8 mouse cellular contexts compared by ENCODE assay signal in the genomic region with DNA sequence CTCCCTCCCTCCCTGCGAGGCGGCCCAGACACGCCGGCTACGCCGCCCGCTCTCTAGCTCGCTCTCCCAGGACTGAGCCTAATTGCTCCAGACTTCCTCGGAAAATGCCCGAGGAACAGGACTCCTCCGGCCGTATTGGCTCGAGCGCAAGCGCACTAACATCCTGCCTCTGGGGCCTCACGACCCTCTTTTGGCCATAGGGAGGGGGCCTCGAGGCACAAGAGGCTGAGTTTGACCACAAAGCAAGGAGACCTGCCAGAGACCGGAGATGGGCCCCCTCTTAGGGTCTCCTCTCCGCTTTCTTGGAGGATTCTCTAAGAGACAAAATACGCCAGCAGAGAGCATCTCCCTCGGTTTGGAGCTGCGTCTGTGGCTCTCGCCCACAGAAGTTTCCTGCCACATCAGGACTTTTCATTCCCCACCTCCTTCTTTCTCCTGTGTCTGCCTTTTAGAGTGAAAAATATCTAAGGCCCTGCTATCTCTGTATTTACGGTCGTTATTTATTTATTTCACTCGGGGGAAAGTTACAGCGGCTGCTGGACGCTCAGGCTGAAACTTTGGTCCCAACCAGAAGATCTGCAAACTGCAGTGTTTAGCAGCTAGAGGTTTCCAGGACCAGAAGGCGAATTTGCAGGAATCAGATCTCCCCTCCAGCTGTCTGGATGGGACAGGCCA. TPM values are rescaled to one million over a fixed set of nuclear protein-coding genes. Genes with fewer than 3 reads are reported as not detected.
A peak's percentile ranks its signal among the peaks of the same experiment; 100 is the strongest.
DNase-seq lines count a peak whose midpoint lies in the region; ATAC-seq and TF ChIP-seq lines count a peak whose summit lies in the region.

No protein-coding gene starts in this region.

- ATAC-seq in hindbrain, embryonic 14.5 days (ENCODE audit: low FRiP score): peak; percentile 88
- peak; percentile 83 for ATAC-seq in stomach, embryonic 14.5 days (ENCODE audit: insufficient number of reproducible peaks, insufficient read depth, low FRiP score, low read depth)

- H3K9me3 ChIP-seq in ES-Bruce4 (replicated peaks; ENCODE audit: control insufficient read depth, insufficient read depth, low read length, poor library complexity, severe bottlenecking): no peaks in the 10 kb centered on the region
- H3K9me3 ChIP-seq in hindbrain, embryonic 14.5 days (ENCODE audit: control insufficient read depth, low read length): no peaks in the 10 kb centered on the region
- H3K9me3 ChIP-seq in stomach, embryonic 14.5 days (ENCODE audit: control insufficient read depth, low read depth, low read length): no peaks in the 10 kb centered on the region

- H3K4me1 ChIP-seq in ES-Bruce4 (ENCODE audit: control insufficient read depth, insufficient read depth, low read length): no peaks in the 10 kb centered on the region
- peaks cover 8% of the 10 kb centered on the region; the same call in 1 of the 2 replicates for H3K4me1 ChIP-seq in hindbrain, embryonic 14.5 days (replicated peaks; ENCODE audit: control insufficient read depth, insufficient read depth, low read length)
- H3K4me1 ChIP-seq in stomach, embryonic 14.5 days (ENCODE audit: control insufficient read depth, insufficient read depth, low read length): peaks cover 18% of the 10 kb centered on the region

- H3K27me3 ChIP-seq in ES-Bruce4 (ENCODE audit: control insufficient read depth, insufficient read depth, low read length, poor library complexity, severe bottlenecking): peaks cover 2% of the 10 kb centered on the region; the same call in 1 of the 2 replicates
- peaks cover 22% of the 10 kb centered on the region for H3K27me3 ChIP-seq in hindbrain, embryonic 14.5 days (ENCODE audit: control insufficient read depth, insufficient read depth, low read length)
- H3K27me3 ChIP-seq in stomach, embryonic 14.5 days (ENCODE audit: control insufficient read depth, insufficient read depth, low read length): no peaks in the 10 kb centered on the region

- H3K4me2 ChIP-seq in hindbrain, embryonic 14.5 days (replicated peaks): peak overlapping the region; percentile 100
- peak overlapping the region; percentile 83 for H3K4me2 ChIP-seq in stomach, embryonic 14.5 days (replicated peaks; ENCODE audit: low read depth, low read length)

- peak; percentile 72 for DNase-seq in brain, adult 2 months (ENCODE audit: low read depth, low spot score)
- peak; percentile 89 for DNase-seq in gastrocnemius, adult 2 months
- DNase-seq in hindbrain, embryonic 14.5 days (ENCODE audit: low spot score): peak; percentile 72
- peak; percentile 58 to 77 for DNase-seq in left cerebral cortex, postnatal 25 days (ENCODE audit: low spot score in 2 of 2)
- peak; percentile 92 for DNase-seq in mesoderm, embryonic 11.5 days (ENCODE audit: low read depth, low spot score)
- DNase-seq in spleen, adult 18-20 months: no peak

- H3K4me3 ChIP-seq in ES-Bruce4 (ENCODE audit: low read depth, low read length): peak overlapping the region; percentile 57
- peak overlapping the region; percentile 87 for H3K4me3 ChIP-seq in gastrocnemius, adult 2 months
- peak overlapping the region; percentile 53 for H3K4me3 ChIP-seq in hindbrain, embryonic 14.5 days (replicated peaks; ENCODE audit: low read length)
- H3K4me3 ChIP-seq in stomach, embryonic 14.5 days (ENCODE audit: low read depth, low read length): peak overlapping the region; percentile 75

- no peak for TF ChIP-seq CTCF in ES-Bruce4 (IDR thresholded peaks at IDR 0.05; ENCODE audit: low read depth, low read length)
- no peak for TF ChIP-seq CTCF in gastrocnemius, adult 2 months (IDR thresholded peaks at IDR 0.05)

- H3K9ac ChIP-seq in ES-Bruce4 (ENCODE audit: low read depth, poor library complexity, severe bottlenecking): peak overlapping the region; percentile 31
- H3K9ac ChIP-seq in hindbrain, embryonic 14.5 days: peak overlapping the region; percentile 61
- H3K9ac ChIP-seq in stomach, embryonic 14.5 days (replicated peaks; ENCODE audit: low read depth, low read length): peak overlapping the region; percentile 81

- H3K27ac ChIP-seq in ES-Bruce4 (ENCODE audit: insufficient read depth, low read length): no peak overlapping the region
- peak overlapping the region; percentile 96 for H3K27ac ChIP-seq in gastrocnemius, adult 2 months
- H3K27ac ChIP-seq in hindbrain, embryonic 14.5 days: 0 out of 2 replicates have a peak overlapping the region, but pooled peaks have one; percentile 62
- peak overlapping the region; percentile 96 for H3K27ac ChIP-seq in stomach, embryonic 14.5 days (ENCODE audit: low read length)

- no peaks in the 10 kb centered on the region for H3K36me3 ChIP-seq in ES-Bruce4 (ENCODE audit: control insufficient read depth, insufficient read depth, low read length, poor library complexity, severe bottlenecking)
- H3K36me3 ChIP-seq in hindbrain, embryonic 14.5 days (replicated peaks; ENCODE audit: control insufficient read depth, insufficient read depth): no peaks in the 10 kb centered on the region
- H3K36me3 ChIP-seq in stomach, embryonic 14.5 days (ENCODE audit: control insufficient read depth, insufficient read depth, low read length): no peaks in the 10 kb centered on the region

- intact Hi-C loops in gastrocnemius, adult 2 months (cut with DNase I): loop anchor here (2.0 to 5.0 kb wide), 3 partner anchors 51 to 155 kb away; no protein-coding TSS in a partner anchor
- intact Hi-C loops in left cerebral cortex, postnatal 25 days (cut with DNase I): loop anchor here (1.0 to 5.0 kb wide), 4 partner anchors 49 to 239 kb away; no protein-coding TSS in a partner anchor

- TF ChIP-seq EP300 in ES-Bruce4 (IDR thresholded peaks at IDR 0.05; ENCODE audit: insufficient read depth, low read depth, low read length): no peak

- 1% methylated on average over 25 of the region's 29 CpGs for WGBS in hindbrain, embryonic 14.5 days
- WGBS in stomach, embryonic 14.5 days: under 1% methylated on average over 27 of the region's 29 CpGs

- no peak for TF ChIP-seq POLR2A in ES-Bruce4 (IDR thresholded peaks at IDR 0.05; ENCODE audit: insufficient read depth, low read length)

RNA-seq across cellular contexts. Expression of a gene that starts 0.4 kb away (rescaled TPM):
- 2.5 and 3.1 TPM in 2 replicates for polyA plus RNA-seq in ES-Bruce4 (2011; ENCODE audit: insufficient read depth, insufficient read length, low read depth, missing spikeins)
- 100 to 1,000 TPM in 1 of 2 experiments, 10 to 100 TPM in 1; 96.6 to 104 TPM for total RNA-seq in gastrocnemius, adult 2 months (2021)
- polyA plus RNA-seq in hindbrain, embryonic 14.5 days (2014; fragmentation: Nextera tagmentation; extraction: Ambion mirVana): 23.2 and 23.5 TPM in 2 replicates
- total RNA-seq in left cerebral cortex, postnatal 25 days (2021): 10 to 100 TPM; 43.9 to 47.8 TPM
- polyA plus RNA-seq in stomach, embryonic 14.5 days (2014; fragmentation: Nextera tagmentation; extraction: Ambion mirVana): 18.3 and 18.9 TPM in 2 replicates

Comparison
In these comparisons a context has a peak if more than half of its experiments do, and no peak if none do; other contexts are left out.
1. H3K9ac ChIP-seq: peak in every context shown above with its lines; median percentile 81 in stomach, embryonic 14.5 days; 61 in hindbrain, embryonic 14.5 days; 31 in ES-Bruce4.
2. DNase-seq: peak in brain, adult 2 months (single experiment), gastrocnemius, adult 2 months (single experiment), hindbrain, embryonic 14.5 days (single experiment), left cerebral cortex, postnatal 25 days (2 of 2) and mesoderm, embryonic 11.5 days (single experiment); none in spleen, adult 18-20 months (0 of 2).
3. Peak in every context shown above with its lines, with median percentiles within 50 percentile points of each other: H3K4me3 ChIP-seq.